Mouse (Mus musculus) MEL (cell line): ENCODE measurements around the gene 1110065P20Rik. TPM values are rescaled to one million over a fixed set of nuclear protein-coding genes. Genes with fewer than 3 reads are reported as not detected.

Source experiments
- DNase-seq: peaks from one replicate; pipeline ENCODE4 v3.0.0; 2011; ENCODE audit warnings: low read depth, low spot score
- H3K27ac ChIP-seq: 2 replicates; pipeline ENCODE4 v1.5.1; 2012; ENCODE audit warnings: low read depth, mild to moderate bottlenecking, control low read depth, low read length, moderate library complexity; ENCODE audit not compliant: control insufficient read depth
- H3K27me3 ChIP-seq, 2 experiments: fragments of 150-350 bp in 1 of 2; sonication (generic) in 1 of 2; 2 replicates each; pipeline ENCODE4 v1.6.1; 2012; ENCODE audit warnings: low read length in 2 of 2, mild to moderate bottlenecking in 2 of 2, improper control_type of control experiment in 1 of 2, moderate library complexity in 1 of 2; ENCODE audit not compliant: insufficient read depth in 2 of 2, control insufficient read depth in 1 of 2
- H3K36me3 ChIP-seq, 2 experiments: 2 replicates each; pipeline ENCODE4 v1.6.1; 2012 to 2014; ENCODE audit warnings: low read length in 2 of 2, improper control_type of control experiment in 1 of 2, inconsistent platforms in 1 of 2, mild to moderate bottlenecking in 1 of 2; ENCODE audit not compliant: insufficient read depth in 2 of 2, control insufficient read depth in 1 of 2
- H3K4me1 ChIP-seq, 2 experiments: fragments of 150-350 bp in 1 of 2; sonication (generic) in 1 of 2; 2 replicates each; pipeline ENCODE4 v1.6.1; 2012; ENCODE audit warnings: low read length in 2 of 2, improper control_type of control experiment in 1 of 2, mild to moderate bottlenecking in 1 of 2; ENCODE audit not compliant: insufficient read depth in 2 of 2, control insufficient read depth in 1 of 2
- H3K4me3 ChIP-seq, 2 experiments: fragments of 150-350 bp in 1 of 2; sonication (generic) in 1 of 2; 2 replicates each; pipeline ENCODE4 v1.5.1; 2012; ENCODE audit warnings: low read depth in 2 of 2, low read length in 2 of 2, mild to moderate bottlenecking in 2 of 2, moderate library complexity in 2 of 2, control low read depth in 1 of 2, improper control_type of control experiment in 1 of 2; ENCODE audit not compliant: control insufficient read depth in 1 of 2, insufficient read depth in 1 of 2
- H3K79me2 ChIP-seq: 2 replicates; pipeline ENCODE4 v1.6.1; 2012; ENCODE audit warnings: mild to moderate bottlenecking, low read length, moderate library complexity; ENCODE audit not compliant: control insufficient read depth, poor library complexity, insufficient read depth
- H3K9ac ChIP-seq: 2 replicates; pipeline ENCODE4 v1.6.1; 2012; ENCODE audit warnings: low read depth, mild to moderate bottlenecking, control low read depth, low read length, moderate library complexity; ENCODE audit not compliant: control insufficient read depth, poor library complexity, severe bottlenecking
- H3K9me3 ChIP-seq: fragments of 150-350 bp; sonication (generic); replicated peaks from 2 replicates; pipeline ENCODE4 v1.6.1; 2012; ENCODE audit warnings: mild to moderate bottlenecking, low read length, improper control_type of control experiment, moderate library complexity; ENCODE audit not compliant: insufficient read depth
- BHLHE40 ChIP-seq: IDR thresholded peaks from 2 replicates; pipeline ENCODE4 v1.6.1; 2012; ENCODE audit warnings: low read depth, mild to moderate bottlenecking, inconsistent platforms, low read length, improper control_type of control experiment, borderline replicate concordance
- CTCF ChIP-seq, 3 experiments: IDR thresholded peaks in 2 of 3; conservative IDR thresholded peaks in 1 of 3; 2 replicates each; pipeline ENCODE4 v1.5.1; 2011 to 2012; ENCODE audit warnings: low read length in 3 of 3, low read depth in 2 of 3, mild to moderate bottlenecking in 2 of 3, improper control_type of control experiment in 1 of 3, inconsistent platforms in 1 of 3, mixed read lengths in 1 of 3, moderate library complexity in 1 of 3; ENCODE audit not compliant: control insufficient read depth in 1 of 3, insufficient read depth in 1 of 3, poor library complexity in 1 of 3, severe bottlenecking in 1 of 3
- EP300 ChIP-seq, 2 experiments: IDR thresholded peaks; 2 replicates each; pipeline ENCODE4 v1.6.1; 2011; ENCODE audit warnings: improper control_type of control experiment in 2 of 2, low read length in 2 of 2, low read depth in 1 of 2, mild to moderate bottlenecking in 1 of 2
- HCFC1 ChIP-seq: IDR thresholded peaks from 2 replicates; pipeline ENCODE4 v1.6.1; 2012; ENCODE audit warnings: low read depth, mild to moderate bottlenecking, inconsistent platforms, low read length, improper control_type of control experiment, moderate library complexity
- MXI1 ChIP-seq: IDR thresholded peaks from 2 replicates; pipeline ENCODE4 v1.6.1; 2011; ENCODE audit warnings: mild to moderate bottlenecking, low read depth, low read length, improper control_type of control experiment
- POLR2A ChIP-seq, 2 experiments: IDR thresholded peaks; 2 replicates each; pipeline ENCODE4 v1.6.1; 2011 to 2012; ENCODE audit warnings: low read length in 2 of 2, mild to moderate bottlenecking in 2 of 2, control low read depth in 1 of 2, improper control_type of control experiment in 1 of 2, low read depth in 1 of 2, moderate library complexity in 1 of 2; ENCODE audit not compliant: control insufficient read depth in 1 of 2, insufficient read depth in 1 of 2, poor library complexity in 1 of 2
- RAD21 ChIP-seq: IDR thresholded peaks from 2 replicates; pipeline ENCODE4 v1.6.1; 2011; ENCODE audit warnings: mild to moderate bottlenecking, low read depth, low read length, improper control_type of control experiment
- SIN3A ChIP-seq: IDR thresholded peaks from 2 replicates; pipeline ENCODE4 v1.6.1; 2012; ENCODE audit warnings: low read length, improper control_type of control experiment, inconsistent platforms
- SMC3 ChIP-seq: IDR thresholded peaks from 2 replicates; pipeline ENCODE4 v1.6.1; 2011; ENCODE audit warnings: low read depth, low read length, improper control_type of control experiment
- TCF12 ChIP-seq: IDR thresholded peaks from 2 replicates; pipeline ENCODE4 v1.6.1; 2014; ENCODE audit warnings: low read depth, mild to moderate bottlenecking, inconsistent platforms, low read length, improper control_type of control experiment, moderate library complexity
- UBTF ChIP-seq: IDR thresholded peaks from 2 replicates; pipeline ENCODE4 v1.6.1; 2012; ENCODE audit warnings: low read depth, mild to moderate bottlenecking, inconsistent platforms, low read length, improper control_type of control experiment, moderate library complexity, borderline replicate concordance; ENCODE audit not compliant: insufficient read depth
- ZMIZ1 ChIP-seq: IDR thresholded peaks from 2 replicates; pipeline ENCODE4 v1.6.1; 2012; ENCODE audit warnings: low read depth, mild to moderate bottlenecking, inconsistent platforms, low read length, improper control_type of control experiment, moderate library complexity
- ZNF384 ChIP-seq: IDR thresholded peaks from 2 replicates; pipeline ENCODE4 v1.6.1; 2012; ENCODE audit warnings: low read depth, mild to moderate bottlenecking, inconsistent platforms, low read length, improper control_type of control experiment
- polyA plus RNA-seq, 2 experiments: library from polyadenylated mRNA; stranded (reverse) in 1 of 2; unstranded in 1 of 2; fragments of >175 nt in 1 of 2; fragments of >200 nt in 1 of 2; gene quantifications; 2 replicates each; pipeline versions ENCODE4 v1.2.1 to v1.2.4; 2012; ENCODE audit warnings: low replicate concordance in 2 of 2, low read depth in 1 of 2; ENCODE audit not compliant: insufficient read length in 2 of 2, insufficient read depth in 1 of 2, missing spikeins in 1 of 2
- total RNA-seq: library from RNA; depleted of rRNA; stranded (reverse); fragments of 300-350 nt; gene quantifications from 2 replicates; pipeline ENCODE4 v1.2.3, GENCODE M21; 2012

1110065P20Rik gene
- total and polyA plus RNA-seq, 3 experiments = 43.4 to 50.9 TPM; not detected in 1

DNA sequence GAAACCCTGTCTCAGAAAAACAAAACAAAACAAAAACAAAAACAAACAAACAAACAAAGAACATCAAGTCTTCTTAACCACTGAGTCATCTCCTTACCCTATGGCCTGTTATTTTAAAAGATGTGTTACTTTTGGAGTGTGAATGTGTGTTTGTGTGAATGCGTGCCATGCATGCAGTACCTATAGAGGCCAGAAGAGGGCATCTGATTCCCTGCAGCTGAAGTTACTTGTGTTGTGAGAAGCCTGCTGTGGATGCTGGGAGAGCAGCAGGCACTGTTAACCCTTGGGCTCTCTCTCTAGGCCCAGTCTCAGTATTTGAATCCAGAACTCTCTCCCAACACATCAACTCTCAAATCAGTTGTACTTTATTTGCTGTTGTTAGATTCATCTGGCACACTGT lies 21.7 kb upstream of the 1110065P20Rik start:
- Histone ChIP-seq H3K9me3 (no peaks in the 10 kb centered on the region), H3K4me1 (no peaks in the 10 kb centered on the region), H3K9ac (no peak overlapping the region), H3K27ac (no peak overlapping the region), H3K36me3 (no peaks in the 10 kb centered on the region), H3K4me3 (no peak overlapping the region), H3K27me3 (no peaks in the 10 kb centered on the region), H3K79me2 (no peaks in the 10 kb centered on the region)
- TF ChIP-seq HCFC1 = no peak
- TF ChIP-seq SMC3 = peak; percentile 20; the same call in 1 of the 2 replicates
- TF ChIP-seq ZNF384 = no peak
- TF ChIP-seq RAD21 = peak; percentile 10
- peak; percentile 30 to 55 (median 38) for TF ChIP-seq CTCF (IDR thresholded peaks at IDR 0.05 in 2 of 3, conservative IDR thresholded peaks at IDR 0.05 in 1 of 3; ENCODE audit: control insufficient read depth in 1 of 3, insufficient read depth in 1 of 3, low read depth in 2 of 3, low read length in 3 of 3, poor library complexity in 1 of 3, severe bottlenecking in 1 of 3)
- DNase-seq = peak; percentile 36

DNA sequence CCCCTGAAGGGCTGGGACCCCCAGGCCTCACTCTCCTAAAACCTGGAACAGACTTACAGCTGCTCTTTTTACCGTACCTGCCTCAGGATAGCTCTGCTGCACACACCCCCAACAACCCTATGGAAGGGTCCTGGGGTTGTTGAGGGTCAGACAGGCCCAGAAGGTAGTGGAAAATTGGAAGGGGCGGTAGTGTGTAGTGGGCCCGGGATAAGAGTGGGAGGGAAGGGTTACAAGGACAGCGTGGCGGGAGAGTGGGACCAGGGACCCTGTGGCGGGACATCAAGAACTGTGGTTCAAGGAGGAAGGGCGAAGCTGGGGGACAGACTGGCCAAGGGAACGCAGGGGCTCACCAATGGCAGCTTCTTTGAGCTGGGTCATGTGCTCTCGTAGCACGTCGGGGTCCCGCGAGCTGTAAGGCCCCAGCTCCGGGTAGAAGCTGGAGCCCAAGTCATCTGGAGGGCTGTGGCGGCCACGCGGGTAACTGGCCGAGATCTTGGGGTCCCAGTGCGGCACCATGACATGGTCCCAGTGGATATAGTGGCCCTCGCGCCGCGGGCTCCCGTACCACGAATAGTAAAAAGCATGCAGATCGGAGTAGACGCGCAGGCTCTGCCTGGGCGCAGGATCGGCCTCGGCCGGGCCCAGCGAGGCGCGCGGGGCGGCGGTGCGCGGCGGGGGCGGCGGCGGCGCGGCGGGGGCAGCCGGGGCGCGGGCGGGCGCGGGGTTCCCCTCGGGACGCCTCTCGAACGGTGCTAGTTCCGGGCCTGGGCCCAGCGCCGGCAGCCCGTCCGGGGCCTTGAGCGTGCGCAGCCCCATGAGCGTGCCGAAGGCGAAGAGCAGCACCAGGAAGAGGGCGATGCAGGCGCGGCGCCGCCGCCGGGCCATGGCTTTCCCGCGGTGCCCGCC lies 10.5 kb upstream of the 1110065P20Rik start, which contains the start of gene Maneal:
Gene Maneal (minus strand): TSS at position 889 of the 906 bp plus-strand sequence.
- no peak within 1 kb of the TSS for H3K9ac ChIP-seq
- H3K4me3 ChIP-seq = no peak within 1 kb of the TSS
- H3K36me3 ChIP-seq = no peaks in the 10 kb centered on the region
- DNase-seq = no peak
- no peaks in the 10 kb centered on the region for H3K9me3 ChIP-seq
- no peaks in the 10 kb centered on the region for H3K4me1 ChIP-seq
- no peaks in the 10 kb centered on the region for H3K27me3 ChIP-seq
- no peak within 1 kb of the TSS for H3K27ac ChIP-seq
- TF ChIP-seq EP300 (IDR thresholded peaks at IDR 0.05; ENCODE audit: low read depth in 1 of 2, low read length in 2 of 2) = no peak
- TF ChIP-seq POLR2A (IDR thresholded peaks at IDR 0.05; ENCODE audit: control insufficient read depth in 1 of 2, insufficient read depth in 1 of 2, low read depth in 1 of 2, low read length in 2 of 2, poor library complexity in 1 of 2) = 0 out of 4 replicates have a peak, but pooled peaks of 1 of the 2 experiments have one; percentile 5
- TF ChIP-seq ZMIZ1 = no peak
- no peak for TF ChIP-seq SIN3A
- TF ChIP-seq, all 39 proteins: peak for 1
- no peaks in the 10 kb centered on the region for H3K79me2 ChIP-seq

- Histone ChIP-seq H3K4me3 (no peak overlapping the region), H3K4me1 (no peaks in the 10 kb centered on the region), H3K36me3 (no peaks in the 10 kb centered on the region), H3K79me2 (no peaks in the 10 kb centered on the region), H3K27me3 (no peaks in the 10 kb centered on the region), H3K9ac (no peak overlapping the region), H3K27ac (no peak overlapping the region), H3K9me3 (no peaks in the 10 kb centered on the region)
- peak; percentile 71 for DNase-seq
- TF ChIP-seq MXI1 (peak; percentile 63), UBTF (no peak), BHLHE40 (no peak), SMC3 (peak; percentile 7; the same call in 1 of the 2 replicates), SIN3A (peak; percentile 97), TCF12 (no peak)
Observed at GRCm38 (mm10) chr4:124860446-124860845, 9.4 kb upstream of the 1110065P20Rik start.
